Mouse (Mus musculus): ENCODE measurements around the gene Slc30a10.

Gene Slc30a10

DNA sequence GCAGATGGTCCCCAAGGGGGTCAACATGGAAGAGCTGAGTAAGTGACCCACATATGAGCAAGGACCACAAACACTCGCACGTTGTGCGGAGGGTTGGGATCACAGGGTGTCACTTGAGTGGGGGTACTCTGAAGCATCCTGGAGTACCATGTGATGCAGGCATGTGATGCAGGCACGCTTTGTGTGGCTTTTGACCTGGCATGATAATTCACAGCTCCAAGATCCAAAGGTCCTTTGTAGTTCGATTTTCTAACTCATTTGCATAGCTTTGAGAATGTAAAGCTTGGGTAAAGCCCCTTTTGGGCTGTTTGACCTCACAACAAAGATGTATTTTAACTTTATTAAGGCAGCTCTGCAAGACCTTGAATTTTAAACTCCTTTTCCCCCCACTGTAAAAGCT lies 8.2 kb downstream of the Slc30a10 start:
- no peak for DNase-seq (ENCODE audit: low spot score in 2 of 2)

DNA sequence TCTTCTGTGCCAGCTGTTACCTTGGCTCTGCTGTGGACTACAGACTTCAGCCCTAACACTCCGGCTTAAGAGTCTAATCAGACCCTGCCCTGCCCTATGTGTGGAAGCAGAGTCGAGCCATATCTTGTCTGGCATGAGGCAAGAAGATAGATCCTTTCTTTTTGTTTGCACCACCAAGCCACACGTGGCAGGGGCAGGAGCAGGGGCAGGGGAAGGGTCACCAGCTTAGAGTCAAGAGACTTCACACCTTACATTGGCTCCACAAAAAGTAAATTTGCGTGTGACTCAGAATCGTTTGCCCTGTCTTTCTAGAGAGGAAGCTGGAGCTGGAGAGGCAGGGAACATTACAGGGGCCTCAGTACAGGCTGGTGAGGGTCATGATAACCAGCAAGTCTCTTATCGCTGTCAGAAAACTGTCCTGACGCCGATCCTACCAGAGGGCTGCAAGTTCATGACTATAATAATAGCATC lies 14.9 kb downstream of the Slc30a10 start:
- no peak for DNase-seq (ENCODE audit: low spot score in 2 of 2)

DNA sequence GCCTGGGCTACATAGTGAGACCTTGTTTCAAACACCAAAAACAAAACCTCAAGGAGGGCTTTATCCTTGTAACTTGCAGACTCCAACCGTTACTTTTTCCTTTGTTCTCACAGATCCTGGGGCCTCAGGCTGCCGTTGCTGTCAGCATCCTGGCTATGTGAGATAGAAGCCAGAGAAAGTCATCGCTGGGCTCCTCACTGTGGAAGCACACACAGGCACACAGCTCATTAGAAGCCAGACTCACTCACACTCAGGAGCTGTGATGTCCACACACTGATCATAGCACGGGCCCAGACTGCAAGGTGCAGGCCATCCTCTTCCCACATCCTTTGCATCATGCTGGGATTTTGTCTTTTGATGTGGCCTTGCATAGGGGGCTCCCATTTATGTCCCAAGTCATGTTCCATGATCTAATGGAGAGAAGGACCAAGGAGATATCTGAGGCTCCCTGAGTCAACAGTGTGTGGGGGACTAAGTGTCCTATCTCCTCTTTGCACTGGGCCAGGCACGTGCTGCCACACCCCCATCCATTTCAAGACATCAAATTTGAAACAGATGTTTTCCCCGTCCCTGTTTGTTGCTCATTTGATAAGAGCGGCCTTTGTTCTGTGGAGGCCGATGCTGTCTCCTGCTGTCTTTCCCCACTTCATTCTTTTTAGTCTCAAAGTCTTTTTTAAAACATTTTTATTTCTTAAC lies 17.5 kb downstream of the Slc30a10 start:
- no peak for DNase-seq (ENCODE audit: low spot score in 2 of 2)

DNA sequence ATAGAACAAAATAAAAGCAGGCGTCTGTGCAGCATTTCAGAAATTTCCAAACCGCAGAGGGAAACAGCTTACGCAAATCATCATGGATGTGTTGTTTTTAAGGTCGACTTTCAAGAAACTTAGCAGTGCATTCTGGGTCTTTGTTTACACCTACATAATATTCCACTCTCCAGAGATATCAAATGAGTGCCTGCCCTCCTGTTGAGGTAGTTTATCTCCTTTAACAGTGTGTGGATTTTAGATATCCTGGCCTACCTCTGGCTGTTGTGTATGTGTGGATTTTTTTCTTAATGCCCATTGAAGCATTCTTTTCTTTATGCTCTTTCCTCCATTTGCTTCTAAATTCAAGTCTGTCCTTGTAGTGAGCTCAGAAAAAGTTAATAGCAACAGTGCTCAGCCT lies 18.1 kb downstream of the Slc30a10 start:
- DNase-seq (ENCODE audit: low spot score in 2 of 2): no peak

DNA sequence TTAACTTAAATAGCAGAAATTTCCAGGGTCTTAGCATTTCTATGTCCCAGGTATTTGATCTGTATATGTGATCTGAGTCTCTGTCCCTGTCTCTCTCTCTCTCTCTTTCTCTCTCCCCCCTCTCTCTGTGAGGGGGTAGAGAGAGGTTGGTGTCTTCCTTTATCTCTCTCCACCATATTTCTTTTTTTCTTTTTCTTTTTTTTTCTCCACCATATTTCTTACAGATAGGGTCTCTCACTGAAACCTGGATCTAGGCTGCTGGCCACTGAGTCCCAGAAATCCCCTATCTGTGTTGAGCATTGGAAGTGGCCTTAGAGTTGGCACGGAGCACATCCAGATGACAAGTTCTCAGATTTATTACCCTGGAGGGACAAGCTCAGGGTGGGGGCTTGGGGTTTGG lies 18.8 kb downstream of the Slc30a10 start:
- no peak for DNase-seq (ENCODE audit: low spot score in 2 of 2)

DNA sequence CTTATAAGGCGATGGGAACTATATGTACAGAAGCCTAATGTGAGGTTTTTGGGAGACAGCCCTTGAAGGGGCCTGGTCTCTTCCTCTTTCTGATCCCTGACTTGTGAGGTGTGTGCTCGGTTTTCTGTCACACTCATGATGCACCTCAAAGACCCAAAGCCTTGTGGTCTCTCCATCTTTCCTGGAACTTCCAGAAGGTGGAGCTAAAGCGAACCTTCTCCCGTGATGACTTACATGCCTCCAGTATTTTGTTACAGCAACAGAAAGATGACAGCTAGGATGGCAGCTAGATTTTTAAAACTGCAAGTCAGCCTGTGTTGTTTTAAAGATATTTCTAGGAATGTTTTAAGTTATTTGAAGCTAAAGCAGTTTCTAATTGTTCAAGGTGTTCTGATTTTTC lies 25.2 kb downstream of the Slc30a10 start:
- no peak for DNase-seq (ENCODE audit: low spot score in 2 of 2)

DNA sequence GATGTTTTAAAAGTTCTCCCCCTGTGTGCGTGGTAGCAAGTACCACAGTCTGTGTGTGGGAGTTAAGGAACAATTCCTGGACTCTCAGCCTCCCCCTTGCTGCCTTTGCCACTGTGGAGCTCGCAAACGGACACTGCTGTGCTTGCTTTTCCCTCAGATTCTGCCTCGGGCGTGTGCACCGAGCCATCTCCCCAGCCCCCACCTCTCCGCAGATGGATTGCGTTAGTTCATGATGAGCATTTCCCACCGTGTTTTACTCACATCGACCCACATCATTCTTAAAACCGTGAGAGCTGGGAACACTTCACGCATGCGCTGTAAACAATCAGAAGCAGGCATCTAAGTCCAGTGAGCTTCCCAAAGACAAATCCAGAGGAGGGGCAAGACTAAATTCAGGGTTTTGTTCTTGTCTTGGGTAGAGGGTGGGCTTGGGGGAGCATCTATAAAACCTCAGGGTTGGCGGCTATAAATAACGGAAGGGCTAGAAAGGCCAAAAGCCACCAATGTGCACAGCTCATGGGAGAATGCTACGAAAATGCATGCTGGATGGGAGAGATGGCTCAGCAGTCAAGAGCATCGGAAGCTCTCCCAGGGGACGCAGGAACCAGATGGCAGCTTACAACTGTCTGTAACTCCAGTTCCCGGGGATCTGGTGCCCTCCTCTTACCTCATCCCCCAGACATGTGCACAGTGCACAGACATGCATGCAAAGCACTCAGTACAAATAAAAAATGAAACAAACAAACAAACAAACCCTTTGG lies 27.5 kb downstream of the Slc30a10 start:
- no peak for DNase-seq (ENCODE audit: low spot score in 2 of 2)

DNA sequence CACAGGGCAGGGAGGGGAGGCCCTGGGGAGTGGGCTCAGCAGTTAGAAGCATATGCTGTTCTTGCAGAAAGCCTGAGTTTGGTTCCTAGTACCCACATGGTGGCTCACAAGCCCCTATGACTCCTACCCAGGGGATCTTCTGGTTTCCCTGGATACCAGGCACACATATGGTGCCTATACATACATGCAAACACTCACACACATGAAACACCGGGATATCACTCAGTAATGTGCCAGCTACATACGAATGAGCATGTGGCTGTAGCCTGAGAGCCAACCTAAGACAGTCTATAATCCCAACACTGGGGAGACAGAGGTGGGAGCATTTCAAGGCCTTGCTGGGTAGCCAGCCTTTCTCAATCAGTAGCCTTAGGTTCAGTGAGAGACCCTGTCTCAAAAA lies 28.1 kb downstream of the Slc30a10 start:
- DNase-seq (ENCODE audit: low spot score in 2 of 2): no peak

DNA sequence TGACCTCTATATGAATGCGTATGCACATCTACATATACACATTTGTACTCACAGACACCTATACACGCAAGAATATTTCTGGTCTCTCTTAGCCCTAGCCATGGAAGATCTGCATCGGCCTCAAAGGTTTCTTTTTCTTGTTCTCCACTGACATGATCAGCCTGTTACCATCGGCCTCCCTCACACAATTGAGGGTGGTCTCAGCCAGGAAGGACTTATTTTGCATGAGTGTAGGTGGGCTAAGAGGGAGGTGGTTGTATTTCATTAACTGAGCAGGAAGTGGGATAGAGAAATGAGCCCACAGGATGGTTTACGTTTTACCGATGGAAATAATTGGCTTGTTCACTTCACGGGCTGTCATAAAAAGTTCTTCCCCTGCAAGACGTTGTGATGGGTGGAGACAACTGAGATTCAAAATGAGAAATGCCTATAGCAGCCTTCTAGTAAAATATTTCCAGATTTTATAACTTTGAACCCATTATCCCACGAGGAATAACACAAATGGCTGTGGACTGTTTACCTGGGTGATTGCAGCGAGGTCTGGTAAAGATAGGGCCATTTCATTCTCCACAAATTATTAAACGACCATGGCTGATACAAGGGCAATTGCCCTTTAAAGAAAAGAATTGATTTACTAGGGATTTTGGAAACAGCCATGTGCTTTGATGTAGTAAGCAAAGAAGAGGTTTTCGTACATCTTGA lies 28.9 kb downstream of the Slc30a10 start:
- DNase-seq (ENCODE audit: low spot score in 2 of 2): no peak

DNA sequence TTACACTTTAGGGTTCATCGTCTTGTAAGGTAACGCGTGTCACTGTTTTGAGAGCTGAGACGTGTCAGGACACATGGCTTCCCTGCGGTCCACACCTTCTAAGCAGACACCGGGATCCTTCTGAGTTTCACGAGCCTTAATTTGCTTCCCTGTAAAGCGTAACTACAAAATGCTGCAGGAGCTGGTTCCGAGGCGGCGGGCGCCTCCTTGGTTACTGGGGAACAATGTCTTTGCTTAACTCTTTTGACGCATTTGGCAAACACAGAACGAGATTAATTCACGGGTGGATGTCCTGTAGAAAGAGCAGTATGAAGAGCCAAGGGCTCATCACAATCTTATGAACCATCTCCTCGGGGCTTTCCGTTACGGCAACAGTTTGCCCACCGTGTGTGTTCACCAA lies 29.6 kb downstream of the Slc30a10 start:
- no peak for DNase-seq (ENCODE audit: low spot score in 2 of 2)

DNA sequence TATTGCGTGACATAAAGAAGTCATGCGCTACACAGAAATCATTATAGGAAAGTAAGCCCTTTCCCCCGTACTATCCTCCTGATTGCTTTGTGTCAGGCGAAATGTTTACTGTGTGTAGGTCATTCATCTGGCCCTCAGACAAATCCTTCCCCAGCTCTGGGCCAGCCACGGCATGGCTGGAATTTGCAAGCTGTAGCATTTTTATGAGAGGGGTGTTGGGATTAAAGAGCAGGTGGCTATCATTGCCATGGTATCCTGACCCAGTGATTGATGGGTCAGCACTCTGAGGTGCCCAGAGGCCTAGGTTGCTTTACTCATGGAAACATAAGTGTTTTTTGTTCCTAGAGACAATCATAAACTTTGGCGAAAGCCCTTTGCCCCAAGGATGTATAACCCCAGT lies 35.2 kb downstream of the Slc30a10 start:
- DNase-seq (ENCODE audit: low spot score in 2 of 2): no peak

DNA sequence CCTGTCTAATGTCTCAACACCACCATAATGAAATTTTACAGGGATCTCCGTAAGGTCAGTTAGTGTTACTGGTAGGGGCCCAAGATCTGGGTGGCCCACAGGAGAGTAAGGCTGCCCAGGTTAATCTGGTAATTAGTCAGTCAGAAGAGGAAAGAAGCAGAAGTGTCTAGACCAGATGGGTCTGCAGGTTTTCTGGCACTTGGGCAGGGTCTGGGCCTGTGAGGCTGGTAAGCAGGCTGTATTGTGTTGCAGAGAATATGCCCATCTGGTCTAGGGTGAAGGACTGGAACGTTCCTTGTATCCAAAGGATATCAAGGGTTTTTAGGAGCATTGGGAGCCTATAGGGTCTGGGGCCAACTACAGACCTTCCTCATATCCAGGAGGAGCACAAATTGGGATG lies 36.0 kb downstream of the Slc30a10 start:
- DNase-seq (ENCODE audit: low spot score in 2 of 2): no peak

DNA sequence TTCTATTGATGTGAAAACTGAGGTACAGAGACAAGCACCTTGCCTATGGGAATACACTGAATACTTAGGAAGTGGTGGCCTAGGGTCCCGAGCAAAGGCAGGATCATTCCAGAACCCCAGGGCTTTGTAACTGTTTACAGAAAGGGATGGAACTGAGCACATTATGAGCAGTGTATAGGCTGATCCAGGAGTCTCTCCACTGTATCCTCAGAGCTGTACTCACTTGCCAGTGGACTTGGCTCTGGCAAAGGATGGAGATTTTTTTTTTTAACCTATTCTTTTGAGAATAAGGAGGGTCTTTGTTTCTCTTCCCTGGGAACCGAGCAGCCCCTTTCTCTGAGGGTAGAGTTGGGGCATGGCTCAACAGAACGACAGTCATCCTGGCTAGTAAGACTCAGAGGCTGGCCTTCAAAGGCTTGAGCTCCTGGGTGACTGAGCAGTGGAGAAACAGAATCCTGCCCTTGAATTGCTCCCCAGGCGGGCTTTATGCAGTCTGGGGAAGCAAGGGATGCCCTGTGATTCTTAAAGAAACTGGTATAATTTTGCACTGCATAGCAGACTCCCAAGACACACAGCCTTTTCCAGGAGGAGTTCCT lies 38.9 kb downstream of the Slc30a10 start:
- DNase-seq (ENCODE audit: low spot score in 2 of 2): no peak

DNA sequence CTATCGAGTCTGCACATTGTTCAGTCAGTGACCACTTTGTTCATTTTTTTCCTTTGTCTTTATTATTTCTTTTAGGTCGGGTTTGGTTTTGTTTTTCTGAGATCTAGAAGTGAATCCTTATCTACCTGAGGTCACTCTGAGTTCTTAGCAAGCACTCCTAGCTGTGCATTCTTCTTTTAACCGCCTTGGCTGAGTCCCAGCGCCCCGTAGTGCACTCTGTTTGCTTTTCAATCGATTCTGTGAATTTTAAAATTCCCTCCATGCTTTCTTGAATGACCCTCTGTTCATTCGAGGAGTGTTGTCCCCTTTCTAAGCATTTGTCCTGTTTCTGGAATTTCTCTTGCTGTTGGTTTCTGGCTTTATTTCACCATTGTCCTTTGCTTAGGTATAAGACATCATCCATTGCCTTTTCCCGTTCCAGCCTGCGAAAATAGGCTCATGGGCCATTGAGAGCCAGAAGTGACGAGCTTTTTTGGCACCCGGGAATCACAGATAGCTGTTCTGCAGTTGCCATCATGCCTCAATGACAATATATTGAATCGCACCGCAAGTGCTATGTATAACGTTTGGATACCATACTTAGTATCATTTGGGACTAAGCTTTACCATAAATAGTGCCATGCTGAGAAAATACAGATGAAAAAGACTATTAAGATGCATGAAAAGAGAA lies 42.3 kb downstream of the Slc30a10 start:
- DNase-seq (ENCODE audit: low spot score in 2 of 2): no peak

DNA sequence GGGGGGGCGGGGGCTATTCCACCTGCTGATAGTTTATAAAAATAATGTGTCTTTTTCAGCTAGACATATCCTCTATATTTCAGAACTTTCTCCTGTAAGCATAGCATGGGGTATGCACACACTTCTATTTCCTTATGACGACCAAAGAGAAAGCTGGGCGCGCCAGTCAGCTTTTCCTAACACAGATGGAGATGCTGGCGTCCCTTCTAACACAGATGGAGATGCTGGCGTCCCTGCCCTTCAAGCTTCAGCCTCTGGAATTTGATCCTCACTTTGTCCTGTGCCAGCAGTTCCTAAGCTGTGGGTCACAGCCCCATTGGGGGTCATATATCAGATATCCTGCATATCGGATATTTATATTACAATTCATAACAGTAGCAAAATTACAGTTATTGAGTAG lies 46.0 kb downstream of the Slc30a10 start:
- DNase-seq (ENCODE audit: low spot score in 2 of 2): no peak

DNA sequence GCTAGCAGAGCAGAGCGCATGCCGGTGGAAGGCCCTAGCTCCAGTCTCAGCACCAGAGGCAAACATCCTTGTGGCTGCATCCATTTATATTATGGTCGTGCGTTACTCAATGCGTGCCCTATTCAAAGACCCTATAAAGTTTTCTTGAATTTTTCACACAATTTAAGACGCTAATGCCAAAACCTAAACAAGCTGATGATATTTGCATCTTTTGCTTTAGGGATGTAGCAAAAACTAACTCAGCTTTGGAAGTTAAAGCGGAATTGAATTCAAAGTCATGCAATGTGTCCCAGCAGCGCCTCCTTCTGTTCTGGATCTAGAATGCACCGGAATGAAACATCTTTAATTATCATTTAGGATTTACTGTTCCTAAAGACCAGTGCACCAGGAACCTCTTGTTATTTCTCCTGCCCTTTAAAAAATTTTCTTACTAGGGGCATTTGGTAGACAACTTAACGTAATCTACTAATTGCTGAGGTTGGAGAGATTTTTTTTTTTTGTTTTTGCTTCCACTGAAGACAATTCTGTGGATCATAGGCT lies 47.2 kb downstream of the Slc30a10 start:
- no peak for DNase-seq (ENCODE audit: low spot score in 2 of 2)

DNA sequence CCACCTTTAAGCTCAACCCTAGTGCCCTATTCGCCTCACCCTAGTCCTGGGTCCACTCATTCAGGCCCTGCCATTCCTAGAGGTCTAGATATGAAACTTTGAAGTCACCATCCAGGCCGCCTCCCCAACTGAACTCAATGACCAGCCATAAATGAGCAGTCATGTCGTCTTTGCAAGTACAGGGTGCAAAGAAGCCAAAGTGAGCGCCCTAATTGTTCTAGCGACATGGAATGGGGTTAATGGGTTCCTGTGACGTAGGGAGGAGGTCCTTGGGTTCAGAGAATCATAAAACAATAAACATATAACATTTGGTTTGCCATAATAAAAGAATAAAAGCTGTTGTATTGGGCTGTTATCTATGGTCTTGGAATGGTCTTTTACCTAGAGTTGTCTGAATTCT lies 47.9 kb downstream of the Slc30a10 start:
- DNase-seq (ENCODE audit: low spot score in 2 of 2): no peak

DNA sequence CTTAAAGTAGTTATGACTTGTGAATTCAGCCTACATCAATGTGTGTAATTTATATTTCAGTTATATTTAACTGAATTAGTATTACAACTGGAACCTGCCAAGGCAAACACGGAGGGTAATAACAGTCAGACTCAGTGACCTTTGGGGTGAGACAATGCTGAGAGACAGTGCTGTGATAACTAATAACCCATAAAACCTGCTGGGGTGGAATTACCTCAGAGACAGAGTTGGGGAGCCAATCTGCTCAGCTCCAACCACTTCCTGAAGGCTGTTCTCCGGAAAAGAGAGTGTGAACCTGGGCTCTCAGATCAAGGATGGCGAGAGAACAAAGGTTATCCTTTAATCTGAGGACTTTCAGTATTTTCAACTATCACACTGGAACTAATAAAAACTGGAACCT lies 54.4 kb downstream of the Slc30a10 start:
- DNase-seq (ENCODE audit: low spot score in 2 of 2): no peak

DNA sequence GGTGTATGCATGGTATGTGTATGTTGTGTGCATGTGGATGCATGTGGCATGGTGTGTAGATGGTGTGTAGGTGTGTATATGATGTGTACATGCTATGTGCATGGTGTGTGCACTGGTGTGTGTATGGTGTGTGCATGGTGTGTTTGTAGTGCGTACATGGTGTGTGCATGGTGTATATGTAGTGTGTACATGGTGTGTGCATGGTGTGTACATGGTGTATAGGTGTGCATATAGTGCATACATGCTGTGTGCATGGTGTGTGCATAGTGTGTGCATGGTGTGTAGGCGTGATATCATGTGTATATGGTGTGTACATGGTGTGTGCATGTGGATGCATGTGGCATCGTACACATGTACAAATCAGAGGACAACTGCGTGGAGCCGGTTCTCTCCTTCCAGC lies 56.7 kb downstream of the Slc30a10 start:
- no peak for DNase-seq (ENCODE audit: low spot score in 2 of 2)

DNA sequence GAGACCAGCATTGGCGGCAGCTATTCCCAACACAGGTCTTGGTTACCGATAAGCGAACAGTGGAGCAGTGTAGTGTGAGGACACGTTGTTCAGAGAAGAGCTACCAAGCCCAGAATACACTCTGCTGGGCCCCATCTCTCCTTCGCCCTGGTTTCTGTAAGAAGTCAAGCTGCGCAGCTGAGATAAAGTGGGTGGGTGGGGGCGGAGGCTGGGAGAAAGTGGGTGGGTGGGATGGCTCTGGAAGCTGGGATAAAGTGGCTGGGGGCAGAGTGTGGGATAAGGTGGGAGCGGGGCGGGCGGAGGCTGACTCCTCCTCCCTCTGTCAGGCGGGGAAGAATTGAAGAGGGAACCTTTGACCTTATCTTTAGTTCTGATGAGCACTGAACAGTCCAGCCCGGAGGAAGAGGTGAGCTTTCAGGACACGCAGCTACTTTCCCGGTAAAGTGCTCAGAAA lies 60.9 kb downstream of the Slc30a10 start:
- DNase-seq (ENCODE audit: low spot score in 2 of 2): no peak

DNA sequence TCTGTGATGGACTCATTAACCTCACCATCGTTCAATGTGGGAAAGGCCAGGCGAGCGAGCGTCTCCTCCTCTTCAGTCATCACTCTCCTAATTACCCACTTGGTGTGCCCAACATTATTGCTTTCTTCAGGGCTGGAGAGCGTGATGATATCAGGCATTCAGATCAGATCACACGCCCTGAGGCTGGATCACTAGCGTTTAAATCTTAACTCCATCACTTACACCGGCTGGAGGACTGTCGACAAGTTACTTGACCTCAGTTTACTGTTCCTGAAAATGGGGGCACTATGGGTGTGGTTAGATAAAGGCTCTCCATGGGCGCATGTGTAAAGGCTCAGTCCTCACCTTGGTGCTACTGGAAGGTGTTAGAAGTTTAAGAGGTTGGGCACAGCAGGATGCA lies 61.4 kb downstream of the Slc30a10 start:
- DNase-seq (ENCODE audit: low spot score in 2 of 2): no peak

DNA sequence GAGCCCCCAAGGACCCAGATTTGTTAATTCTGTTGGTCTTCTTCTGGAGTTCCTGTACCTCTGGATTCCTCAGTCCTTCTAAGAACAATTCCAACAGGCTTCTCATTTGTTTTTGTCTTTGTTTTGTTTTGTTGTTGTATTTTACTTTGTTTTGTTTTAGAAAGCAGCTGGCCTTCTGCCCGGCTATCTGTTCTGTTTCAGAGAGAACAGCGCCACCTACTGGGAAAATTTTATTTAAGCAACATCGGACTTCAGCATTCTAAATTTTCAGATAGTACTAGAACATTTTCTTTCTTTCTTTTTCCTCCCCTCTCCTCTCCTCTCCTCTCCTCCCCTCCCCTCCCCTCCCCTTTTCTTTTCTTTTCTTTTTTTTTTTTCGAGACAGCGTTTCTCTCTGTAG lies 62.9 kb downstream of the Slc30a10 start:
- no peak for DNase-seq (ENCODE audit: low spot score in 2 of 2)
